Mouse (Mus musculus): ENCODE measurements around the gene Gm10100. TPM values are rescaled to one million over a fixed set of nuclear protein-coding genes. Genes with fewer than 3 reads are reported as not detected.
"Not testable (repeated sequence)": the region's sequence is repeated elsewhere in the genome, so short reads cannot be mapped to it uniquely, and the experiment has no call there.

The Gm10100 gene
- polyA plus RNA-seq, 1 experiment from 2014 or later = not detected

DNA sequence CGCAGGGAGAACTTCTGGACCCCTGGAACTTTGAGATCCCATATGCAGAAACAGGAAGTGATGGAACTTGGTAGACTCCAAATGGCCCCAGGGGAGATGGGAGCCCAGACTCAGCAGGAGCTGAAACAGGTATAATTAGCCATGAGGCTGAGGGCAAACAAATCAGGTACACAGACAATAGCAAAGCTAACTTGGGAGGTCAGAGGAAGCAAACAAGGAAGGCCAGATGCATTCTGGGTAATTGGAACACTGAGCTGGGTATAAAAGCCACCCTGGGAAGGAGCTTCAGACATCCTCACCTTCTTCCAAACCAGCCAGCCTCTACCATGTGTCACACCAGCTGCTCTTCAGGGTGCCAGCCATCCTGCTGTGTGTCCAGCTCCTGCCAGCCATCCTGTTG is 6.0 kb upstream of the Gm10100 start, which contains the start of gene Krtap12-1:
Krtap12-1 (plus strand) TSS at position 301 of the 400 bp plus-strand sequence.
- not testable (repeated sequence) for DNase-seq (ENCODE audit: low spot score); H3K4me3 ChIP-seq; H3K27ac ChIP-seq (replicated peaks); H3K36me3 ChIP-seq; H3K4me1 ChIP-seq; H3K9me3 ChIP-seq (replicated peaks); H3K27me3 ChIP-seq (ENCODE audit: low read depth, poor library complexity, severe bottlenecking)
- 89% methylated on average over 1 of the region's 1 CpGs for WGBS

DNA sequence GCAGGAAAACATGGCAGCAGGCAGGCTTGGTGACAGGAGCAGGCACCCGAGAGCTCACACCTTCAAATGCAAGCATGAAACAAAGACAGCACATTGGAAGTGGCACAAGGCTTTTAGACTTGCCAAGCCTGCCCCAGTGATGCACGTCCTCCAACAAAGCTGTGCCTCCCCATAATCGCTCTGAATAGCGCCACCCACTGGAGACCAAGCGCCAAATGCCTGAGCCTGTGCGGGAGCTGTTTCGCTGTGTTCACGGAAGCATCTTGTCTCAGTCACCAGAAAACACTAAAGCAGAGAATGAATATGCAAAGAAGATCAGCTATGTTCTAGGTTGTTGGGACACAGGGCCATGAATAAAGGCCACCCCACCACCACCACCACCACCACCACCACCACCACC is 1.4 kb upstream of the Gm10100 start:
- Histone ChIP-seq H3K27me3 (ENCODE audit: low read depth, poor library complexity, severe bottlenecking) (no peaks in the 10 kb centered on the region), H3K9me3 (replicated peaks) (no peaks in the 10 kb centered on the region; the same call in 1 of the 2 replicates), H3K4me3 (no peak overlapping the region), H3K36me3 (no peaks in the 10 kb centered on the region), H3K27ac (replicated peaks) (no peak overlapping the region), H3K4me1 (no peaks in the 10 kb centered on the region)
- DNase-seq (ENCODE audit: low spot score) = no peak
- WGBS = 78% methylated on average over 8 of the region's 8 CpGs

DNA sequence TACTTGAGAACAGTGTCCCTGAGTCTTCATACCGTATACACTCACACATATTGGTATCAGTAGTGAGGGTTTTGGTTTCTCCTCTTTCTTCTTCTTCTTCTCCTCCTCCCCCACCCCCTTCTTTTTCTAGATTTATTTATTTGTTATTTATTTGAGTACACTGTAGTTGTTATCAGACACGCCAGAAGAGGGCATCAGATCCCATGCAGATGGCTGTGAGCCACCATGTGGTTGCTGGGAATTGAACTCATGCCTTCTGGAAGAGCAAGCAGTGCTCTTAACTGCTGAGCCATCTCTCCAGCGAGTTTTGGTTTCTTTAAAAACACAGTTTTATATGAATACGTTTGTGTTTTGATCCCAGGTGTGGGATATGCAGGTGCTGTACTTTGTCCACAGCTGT is 2.0 kb downstream of the Gm10100 start:
- Histone ChIP-seq H3K27me3 (ENCODE audit: low read depth, poor library complexity, severe bottlenecking) (no peaks in the 10 kb centered on the region), H3K4me3 (no peak overlapping the region), H3K36me3 (no peaks in the 10 kb centered on the region), H3K4me1 (no peaks in the 10 kb centered on the region), H3K27ac (replicated peaks) (no peak overlapping the region), H3K9me3 (replicated peaks) (no peaks in the 10 kb centered on the region)
- DNase-seq (ENCODE audit: low spot score) = no peak
- WGBS = 66% methylated on average over 4 of the region's 4 CpGs

DNA sequence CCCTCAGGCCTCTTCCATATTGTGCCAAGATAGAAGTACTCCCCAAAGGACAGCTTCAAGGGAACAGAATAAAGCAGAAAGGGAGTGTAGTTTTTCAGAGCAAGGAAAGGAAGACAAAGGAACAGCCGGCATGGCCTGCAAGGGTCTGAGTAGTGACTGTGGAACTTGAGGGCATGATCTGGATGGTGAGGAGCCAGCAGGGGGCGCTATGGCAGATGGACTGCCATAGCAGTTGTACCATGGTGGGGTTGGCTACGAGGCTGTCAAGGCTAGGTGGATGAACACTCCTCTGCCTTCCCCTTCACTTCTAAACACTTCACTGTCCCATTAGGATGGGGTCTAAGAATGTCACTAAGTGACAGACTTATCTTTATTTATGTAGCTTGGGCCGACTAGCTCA is 3.0 kb downstream of the Gm10100 start:
- no peaks in the 10 kb centered on the region for H3K27me3 ChIP-seq (ENCODE audit: low read depth, poor library complexity, severe bottlenecking)
- H3K27ac ChIP-seq (replicated peaks) = no peak overlapping the region
- DNase-seq (ENCODE audit: low spot score) = peak; percentile 22
- H3K4me1 ChIP-seq = no peaks in the 10 kb centered on the region
- no peaks in the 10 kb centered on the region for H3K9me3 ChIP-seq (replicated peaks)
- 53% methylated on average over 4 of the region's 4 CpGs for WGBS
- no peaks in the 10 kb centered on the region for H3K36me3 ChIP-seq
- no peak overlapping the region for H3K4me3 ChIP-seq

DNA sequence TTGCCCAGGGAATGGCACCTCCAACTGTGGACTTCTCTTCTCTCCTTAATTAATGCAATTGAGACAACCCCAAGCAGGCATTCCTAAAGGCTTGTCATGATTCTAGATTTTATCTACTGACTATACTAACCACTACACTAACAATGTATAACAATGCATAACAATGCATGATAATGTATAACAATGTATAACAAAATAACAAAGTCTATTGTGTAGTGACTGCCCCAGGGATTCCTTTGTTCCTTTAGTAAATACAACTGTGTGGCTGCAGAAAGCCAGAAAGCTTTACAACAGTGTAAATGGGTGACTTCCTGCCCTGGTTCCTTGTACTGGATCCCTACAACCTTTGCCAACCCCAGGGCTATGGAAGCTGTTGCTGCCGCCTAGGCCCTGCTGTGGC is 9.6 kb downstream of the Gm10100 start:
- Histone ChIP-seq H3K4me1 (peaks cover 24% of the 10 kb centered on the region), H3K27me3 (ENCODE audit: low read depth, poor library complexity, severe bottlenecking) (no peaks in the 10 kb centered on the region), H3K9me3 (replicated peaks) (peaks cover 8% of the 10 kb centered on the region), H3K27ac (replicated peaks) (no peak overlapping the region), H3K4me3 (no peak overlapping the region), H3K36me3 (no peaks in the 10 kb centered on the region)
- DNase-seq (ENCODE audit: low spot score) = no peak
- WGBS = 86% methylated on average over 1 of the region's 1 CpGs

DNA sequence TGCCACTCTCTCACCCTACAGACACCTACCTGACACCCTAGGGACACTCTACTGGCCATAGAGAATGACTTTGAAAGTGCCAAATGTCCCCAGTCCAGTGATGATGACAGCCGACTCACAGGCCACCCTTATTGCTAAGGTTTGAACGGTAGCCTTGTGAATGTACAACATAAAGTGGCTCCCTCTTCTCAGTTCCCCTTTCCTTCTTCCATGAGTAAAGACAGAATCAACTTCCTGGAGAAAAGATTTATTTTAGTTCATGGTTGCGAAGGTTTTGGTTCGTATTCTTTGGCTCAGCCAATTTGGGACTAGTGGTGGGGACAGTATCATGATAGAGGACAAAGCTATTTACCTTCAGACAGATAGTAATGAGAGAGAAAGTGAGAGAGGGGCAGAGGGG is 12.6 kb downstream of the Gm10100 start:
- H3K27me3 ChIP-seq (ENCODE audit: low read depth, poor library complexity, severe bottlenecking) = no peaks in the 10 kb centered on the region
- no peak overlapping the region for H3K4me3 ChIP-seq
- no peak for DNase-seq (ENCODE audit: low spot score)
- WGBS = 91% methylated on average over 4 of the region's 4 CpGs
- H3K9me3 ChIP-seq (replicated peaks) = peaks cover 8% of the 10 kb centered on the region
- H3K36me3 ChIP-seq = no peaks in the 10 kb centered on the region
- peaks cover 39% of the 10 kb centered on the region for H3K4me1 ChIP-seq
- no peak overlapping the region for H3K27ac ChIP-seq (replicated peaks)

DNA sequence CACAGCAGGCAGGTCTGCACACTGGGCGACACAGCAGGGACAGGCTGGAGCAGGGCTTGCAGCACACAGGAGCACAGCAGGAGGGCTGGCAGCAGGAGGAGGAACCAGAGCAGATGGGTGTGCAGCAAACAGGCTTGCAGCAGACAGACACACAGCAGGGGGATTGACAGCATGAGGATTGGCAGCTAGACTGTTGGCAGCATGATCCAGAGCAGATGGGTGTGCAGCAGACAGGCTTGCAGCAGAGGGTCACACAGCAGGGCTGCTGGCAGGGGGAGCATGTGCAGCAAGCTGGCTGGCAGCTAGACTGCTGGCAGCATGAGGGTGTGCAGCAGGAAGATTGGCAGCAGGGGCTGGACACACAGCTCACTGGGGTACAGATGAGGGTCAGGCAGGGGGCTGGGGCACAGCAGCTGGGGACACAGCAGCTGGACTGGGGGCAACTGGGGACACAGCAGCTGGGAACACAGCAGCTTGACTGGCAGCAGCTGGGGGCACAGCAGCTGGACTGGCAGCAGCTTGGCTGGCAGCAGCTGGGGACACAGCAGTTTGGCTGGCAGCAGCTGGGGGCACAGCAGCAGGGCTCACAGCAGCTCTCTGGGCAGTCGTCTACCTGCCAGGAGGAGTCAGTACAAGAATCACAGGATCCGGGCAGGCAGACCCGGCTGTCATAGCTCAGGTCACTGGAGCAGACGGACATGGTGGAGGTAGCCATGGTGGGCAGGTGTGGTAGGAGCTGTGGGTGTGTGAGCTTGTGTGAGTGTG is 15.8 kb downstream of the Gm10100 start, which contains the start of gene Gm18596:
Gm18596 (minus strand) TSS at position 715 of the 765 bp plus-strand sequence.
- not testable (repeated sequence) for H3K27me3 ChIP-seq (ENCODE audit: low read depth, poor library complexity, severe bottlenecking); H3K4me3 ChIP-seq; H3K9me3 ChIP-seq (replicated peaks); DNase-seq (ENCODE audit: low spot score); H3K36me3 ChIP-seq
- Histone ChIP-seq H3K27ac (replicated peaks) (peak within 1 kb of the TSS; percentile 46), H3K4me1 (peaks cover 42% of the 10 kb centered on the region)
- 58% methylated on average over 5 of the region's 5 CpGs for WGBS

DNA sequence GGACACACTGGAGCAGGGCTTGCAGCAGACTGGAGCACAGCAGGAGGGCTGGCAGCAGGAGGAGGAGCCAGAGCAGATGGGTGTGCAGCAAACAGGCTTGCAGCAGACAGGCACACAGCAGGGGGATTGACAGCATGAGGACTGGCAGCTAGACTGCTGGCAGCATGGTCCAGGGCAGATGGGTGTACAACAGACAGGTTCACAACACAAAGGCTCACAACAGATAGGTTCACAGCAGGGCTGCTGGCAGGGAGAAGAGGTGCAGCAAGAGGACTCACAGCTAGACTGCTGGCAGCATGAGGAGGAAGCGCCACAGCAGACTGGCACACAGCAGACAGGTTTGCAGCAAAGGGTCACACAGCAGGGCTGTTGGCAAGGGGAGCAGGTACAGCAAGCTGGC is 24.4 kb downstream of the Gm10100 start:
- not testable (repeated sequence) for H3K4me3 ChIP-seq; H3K27ac ChIP-seq (replicated peaks); H3K4me1 ChIP-seq; H3K36me3 ChIP-seq; H3K27me3 ChIP-seq (ENCODE audit: low read depth, poor library complexity, severe bottlenecking); H3K9me3 ChIP-seq (replicated peaks)
- peak; percentile 8 for DNase-seq (ENCODE audit: low spot score)
- 79% methylated on average over 1 of the region's 1 CpGs for WGBS

DNA sequence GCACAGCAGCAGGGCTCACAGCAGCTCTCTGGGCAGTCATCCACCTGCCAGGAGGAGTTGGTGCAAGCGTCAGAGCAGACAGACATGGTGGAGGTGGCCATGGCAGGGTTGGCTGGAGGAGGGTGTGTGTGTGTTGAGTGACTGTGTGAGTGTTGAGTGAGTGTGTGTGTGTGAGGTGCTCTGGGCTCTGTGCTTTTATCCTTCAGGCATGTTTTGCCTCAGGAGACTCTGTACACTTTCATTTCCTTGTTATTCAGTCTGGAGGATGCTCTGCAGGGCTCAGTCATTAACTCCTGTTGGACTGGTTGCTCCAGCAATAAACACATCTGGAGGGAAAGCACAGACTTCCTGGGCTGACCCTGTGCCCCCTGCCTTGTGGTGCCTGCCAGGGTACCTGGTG is 25.0 kb downstream of the Gm10100 start, which contains the start of gene Gm9736:
Gm9736 (minus strand) TSS at position 101 of the 400 bp plus-strand sequence.
- 82% methylated on average over 1 of the region's 1 CpGs for WGBS
- DNase-seq (ENCODE audit: low spot score); H3K27me3 ChIP-seq (ENCODE audit: low read depth, poor library complexity, severe bottlenecking); H3K4me3 ChIP-seq; H3K9me3 ChIP-seq (replicated peaks); H3K27ac ChIP-seq (replicated peaks); H3K4me1 ChIP-seq; H3K36me3 ChIP-seq: not testable (repeated sequence)

DNA sequence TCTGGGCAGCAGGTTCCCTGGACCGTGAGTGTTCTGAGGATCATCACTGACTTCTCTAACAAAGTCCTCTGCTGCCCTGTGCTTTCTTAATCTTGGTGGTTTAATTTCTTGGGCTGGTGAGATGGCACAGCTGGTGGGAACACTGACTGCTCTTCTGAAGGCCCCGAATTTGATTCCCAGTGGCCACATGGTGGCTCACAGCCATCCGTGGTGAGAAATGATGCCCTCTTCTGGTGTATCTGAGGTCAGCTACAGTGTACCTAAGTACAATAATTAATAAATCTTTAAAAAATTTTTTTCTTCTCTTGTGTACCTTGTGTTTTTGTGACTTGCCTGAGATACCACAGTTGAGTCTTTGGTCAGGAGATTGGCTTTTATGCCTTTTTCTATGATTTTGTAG is 26.0 kb downstream of the Gm10100 start:
- whole genome bisulfite sequencing = 70% methylated on average over 3 of the region's 3 CpGs
- not testable (repeated sequence) for H3K36me3 ChIP-seq; DNase-seq (ENCODE audit: low spot score); H3K4me1 ChIP-seq; H3K4me3 ChIP-seq; H3K27ac ChIP-seq (replicated peaks); H3K27me3 ChIP-seq (ENCODE audit: low read depth, poor library complexity, severe bottlenecking); H3K9me3 ChIP-seq (replicated peaks)

DNA sequence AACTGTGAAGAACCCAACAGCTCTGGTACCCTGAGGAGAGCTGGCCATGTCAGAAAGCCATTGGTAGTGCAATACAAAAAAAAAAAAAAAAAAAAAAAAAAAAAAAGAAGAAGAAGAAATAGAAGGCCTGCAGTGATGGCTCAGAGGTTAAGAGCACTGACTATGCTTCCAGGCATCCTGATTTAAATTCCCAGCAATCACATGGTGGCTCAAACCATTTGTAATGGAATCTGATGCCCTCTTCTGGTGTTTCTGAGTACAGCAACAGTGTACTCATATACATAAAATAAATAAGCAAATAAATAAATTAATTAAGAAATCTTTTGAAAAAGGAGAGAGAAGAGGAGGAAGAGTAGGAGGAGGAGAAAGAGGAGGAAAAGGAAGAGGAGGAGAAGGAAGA is 27.2 kb downstream of the Gm10100 start:
- no peaks in the 10 kb centered on the region for H3K36me3 ChIP-seq
- H3K4me1 ChIP-seq = 0 out of 2 replicates have a peak, but pooled peaks cover 3% of the 10 kb centered on the region
- no peak overlapping the region for H3K27ac ChIP-seq (replicated peaks)
- no peaks in the 10 kb centered on the region for H3K27me3 ChIP-seq (ENCODE audit: low read depth, poor library complexity, severe bottlenecking)
- H3K4me3 ChIP-seq = no peak overlapping the region
- no peaks in the 10 kb centered on the region for H3K9me3 ChIP-seq (replicated peaks)
- DNase-seq (ENCODE audit: low spot score) = no peak

DNA sequence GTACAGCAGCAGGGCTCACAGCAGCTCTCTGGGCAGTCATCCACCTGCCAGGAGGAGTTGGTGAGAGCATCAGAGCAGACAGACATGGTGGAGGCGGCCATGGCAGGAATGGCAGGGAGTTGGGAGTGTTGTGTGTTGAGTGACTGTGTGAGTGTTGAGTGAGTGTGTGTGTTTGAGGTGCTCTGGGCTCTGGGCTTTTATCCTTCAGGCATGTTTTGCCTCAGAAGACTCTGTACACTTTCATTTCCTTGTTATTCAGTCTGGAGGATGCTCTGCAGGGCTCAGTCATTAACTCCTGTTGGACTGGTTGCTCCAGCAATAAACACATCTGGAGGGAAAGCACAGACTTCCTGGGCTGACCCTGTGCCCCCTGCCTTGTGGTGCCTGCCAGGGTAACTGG is 33.3 kb downstream of the Gm10100 start, which contains the start of gene Gm3233:
Gm3233 (minus strand) TSS at position 101 of the 400 bp plus-strand sequence.
- H3K27me3 ChIP-seq (ENCODE audit: low read depth, poor library complexity, severe bottlenecking); H3K27ac ChIP-seq (replicated peaks); H3K4me1 ChIP-seq; H3K9me3 ChIP-seq (replicated peaks); DNase-seq (ENCODE audit: low spot score); H3K36me3 ChIP-seq; H3K4me3 ChIP-seq: not testable (repeated sequence)
- WGBS = 71% methylated on average over 1 of the region's 1 CpGs

DNA sequence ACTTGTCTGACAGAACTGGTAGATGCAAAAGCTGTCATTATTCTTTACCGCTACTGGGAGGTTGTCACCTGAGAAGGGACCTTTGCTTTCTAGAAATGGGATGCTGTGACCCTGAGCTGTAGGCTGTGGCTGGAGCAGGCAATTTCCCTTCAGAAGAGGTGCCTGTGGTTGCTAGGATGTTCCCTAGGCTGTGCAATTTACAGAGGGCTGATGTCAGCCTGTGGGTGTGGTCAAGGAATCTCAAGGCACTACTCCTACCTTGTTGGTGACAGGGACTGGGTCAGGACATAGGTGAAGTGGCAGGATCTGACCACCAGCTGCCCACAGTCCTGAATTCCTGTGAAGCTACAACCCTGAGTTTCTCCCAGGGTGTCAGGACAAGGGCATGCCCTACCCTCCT is 43.4 kb downstream of the Gm10100 start:
- no peaks in the 10 kb centered on the region for H3K36me3 ChIP-seq
- no peaks in the 10 kb centered on the region for H3K9me3 ChIP-seq (replicated peaks)
- no peaks in the 10 kb centered on the region for H3K27me3 ChIP-seq (ENCODE audit: low read depth, poor library complexity, severe bottlenecking)
- DNase-seq (ENCODE audit: low spot score) = no peak
- 83% methylated on average over 1 of the region's 1 CpGs for WGBS
- no peak overlapping the region for H3K27ac ChIP-seq (replicated peaks)
- no peak overlapping the region for H3K4me3 ChIP-seq
- H3K4me1 ChIP-seq = no peaks in the 10 kb centered on the region

Measured in midbrain, embryonic 10.5 days (tissue).